Mouse (Mus musculus) olfactory bulb, adult 2 months (tissue): Measurements from ENCODE around the gene Chrm1. TPM values are rescaled to one million over a fixed set of nuclear protein-coding genes. Genes with fewer than 3 reads are reported as not detected.

Experiments used
- H3K27ac ChIP-seq: fragments of 200-500 bp; 2 replicates; pipeline ENCODE4 v1.5.1; 2012; ENCODE audit warnings: low read depth, low read length; ENCODE audit not compliant: insufficient read depth
- H3K4me1 ChIP-seq: fragments of 200-500 bp; 2 replicates; pipeline ENCODE4 v1.6.1; 2012; ENCODE audit warnings: low read length; ENCODE audit not compliant: control insufficient read depth, insufficient read depth
- H3K4me3 ChIP-seq: fragments of 200-500 bp; 2 replicates; pipeline ENCODE4 v1.5.1; 2012; ENCODE audit warnings: mild to moderate bottlenecking, low read depth, low read length, moderate library complexity; ENCODE audit not compliant: insufficient read depth
- CTCF ChIP-seq: fragments of 200-500 bp; IDR thresholded peaks from 2 replicates; pipeline ENCODE4 v1.5.1; 2012; ENCODE audit warnings: low read depth, mild to moderate bottlenecking, low read length, moderate library complexity; ENCODE audit not compliant: insufficient read depth
- POLR2A ChIP-seq: fragments of 200-500 bp; IDR thresholded peaks from 2 replicates; pipeline ENCODE4 v1.6.1; 2012; ENCODE audit warnings: mild to moderate bottlenecking, low read depth, low read length, moderate library complexity; ENCODE audit not compliant: insufficient read depth
- WGBS: fragments of 180-500 bp; shearing (Covaris S2); methylation state at CpG from one replicate; pipeline ENCODE4 v1.1.7; 2018; 5-methylcytosine and 5-hydroxymethylcytosine counted together
- polyA plus RNA-seq: library from polyadenylated mRNA; stranded (reverse); fragments of >200 nt; gene quantifications from 2 replicates; pipeline ENCODE4 v1.2.4, GENCODE M21; 2012; ENCODE audit warnings: low replicate concordance; ENCODE audit not compliant: missing spikeins, insufficient read depth, insufficient read length

The Chrm1 gene
- polyA plus RNA-seq, 1 experiment, result not detected

- TF ChIP-seq CTCF, result no peak
- TF ChIP-seq POLR2A, result no peak
- Histone ChIP-seq H3K27ac (no peak overlapping the region), H3K4me1 (peaks cover 3% of the 10 kb centered on the region), H3K4me3 (no peak overlapping the region)
Measured at GRCm38 (mm10) chr19:8655833-8656232, 7.8 kb upstream of the Chrm1 start.

DNA sequence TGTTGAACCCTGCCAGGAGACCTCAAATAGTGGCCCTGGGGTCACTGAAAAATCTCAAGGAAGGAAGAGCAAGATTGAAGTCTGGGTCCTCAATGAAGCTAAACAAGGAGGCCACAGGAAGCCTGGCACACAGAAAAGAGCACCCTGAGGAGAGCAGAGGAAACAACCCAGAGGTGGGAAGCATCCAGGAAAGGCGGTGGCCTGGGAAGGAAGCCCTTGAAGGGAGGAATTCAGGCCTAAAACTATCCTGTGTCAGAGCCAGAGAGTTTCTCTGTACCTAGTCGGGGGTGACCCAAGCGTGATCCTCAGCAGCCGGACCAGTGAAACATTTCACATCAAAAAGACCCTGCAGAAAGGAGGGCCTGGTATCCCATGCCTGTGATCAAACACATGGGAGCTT, 7.2 kb upstream of the Chrm1 start:
- no peak for TF ChIP-seq CTCF
- TF ChIP-seq POLR2A, result no peak
- 84% methylated on average over 4 of the region's 4 CpGs for WGBS
- Histone ChIP-seq H3K27ac (peak overlapping the region; percentile 15; the same call in 1 of the 2 replicates), H3K4me3 (no peak overlapping the region), H3K4me1 (peaks cover 6% of the 10 kb centered on the region)

GRCm38 (mm10) chr19:8661821-8662307, 1.7 kb upstream of the Chrm1 start:
- Histone ChIP-seq H3K4me3 (peak overlapping the region; percentile 52), H3K27ac (peak overlapping the region; percentile 98), H3K4me1 (peaks cover 34% of the 10 kb centered on the region)
- WGBS, result under 1% methylated on average over 35 of the region's 35 CpGs
- 0 out of 2 replicates have a peak, but pooled peaks have one; percentile 6 for TF ChIP-seq CTCF
- no peak for TF ChIP-seq POLR2A

- WGBS, result 2% methylated on average over 11 of the region's 11 CpGs
- peak overlapping the region; percentile 52 for H3K4me3 ChIP-seq
- TF ChIP-seq POLR2A, result no peak
- peak; percentile 55; the same call in 1 of the 2 replicates for TF ChIP-seq CTCF
- H3K4me1 ChIP-seq, result peaks cover 35% of the 10 kb centered on the region
- peak overlapping the region; percentile 98 for H3K27ac ChIP-seq
Measured at GRCm38 (mm10) chr19:8662337-8662736, 1.3 kb upstream of the Chrm1 start.

- Histone ChIP-seq H3K4me1 (peaks cover 36% of the 10 kb centered on the region), H3K27ac (peak overlapping the region; percentile 91), H3K4me3 (peak overlapping the region; percentile 64)
- 1% methylated on average over 10 of the region's 10 CpGs for WGBS
- TF ChIP-seq POLR2A, result peak; percentile 34; the same call in 1 of the 2 replicates
- TF ChIP-seq CTCF, result no peak
Measured at GRCm38 (mm10) chr19:8663911-8664421, 377 bp downstream of the Chrm1 start.

GRCm38 (mm10) chr19:8664859-8665258, 1.3 kb downstream of the Chrm1 start:
- H3K4me1 ChIP-seq, result peaks cover 36% of the 10 kb centered on the region
- peak overlapping the region; percentile 64 for H3K4me3 ChIP-seq
- TF ChIP-seq POLR2A (no peak), CTCF (no peak)
- peak overlapping the region; percentile 91 for H3K27ac ChIP-seq
- WGBS, result 35% methylated on average over 3 of the region's 3 CpGs

DNA sequence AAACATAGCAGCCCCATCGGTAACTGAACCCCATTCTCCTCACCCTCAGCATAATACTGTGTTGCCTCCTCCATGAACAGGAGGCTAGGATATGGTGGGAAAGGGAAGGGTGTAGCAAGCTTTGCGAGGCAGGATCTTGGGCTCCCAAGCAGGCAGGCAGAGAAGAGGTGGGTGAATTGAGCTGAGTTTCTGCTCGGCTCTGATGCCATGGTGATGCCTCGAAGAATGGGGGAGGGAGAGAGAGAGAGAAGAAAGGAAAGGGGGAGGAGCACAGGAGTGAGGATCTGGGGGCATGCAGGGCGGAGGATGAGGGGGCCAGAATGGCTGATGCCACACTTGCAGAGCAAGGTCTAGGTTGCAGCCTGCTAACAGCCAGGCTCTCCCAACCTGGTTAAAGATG, 2.2 kb downstream of the Chrm1 start:
- TF ChIP-seq CTCF (no peak), POLR2A (peak; percentile 27; the same call in 1 of the 2 replicates)
- H3K27ac ChIP-seq, result peak overlapping the region; percentile 91
- peaks cover 35% of the 10 kb centered on the region for H3K4me1 ChIP-seq
- H3K4me3 ChIP-seq, result peak overlapping the region; percentile 64
- WGBS, result 24% methylated on average over 5 of the region's 5 CpGs

GRCm38 (mm10) chr19:8672859-8673258, 9.3 kb downstream of the Chrm1 start:
- 79% methylated on average over 3 of the region's 3 CpGs for WGBS
- Histone ChIP-seq H3K4me3 (no peak overlapping the region), H3K4me1 (peaks cover 6% of the 10 kb centered on the region), H3K27ac (no peak overlapping the region)
- TF ChIP-seq CTCF (no peak), POLR2A (no peak)

DNA sequence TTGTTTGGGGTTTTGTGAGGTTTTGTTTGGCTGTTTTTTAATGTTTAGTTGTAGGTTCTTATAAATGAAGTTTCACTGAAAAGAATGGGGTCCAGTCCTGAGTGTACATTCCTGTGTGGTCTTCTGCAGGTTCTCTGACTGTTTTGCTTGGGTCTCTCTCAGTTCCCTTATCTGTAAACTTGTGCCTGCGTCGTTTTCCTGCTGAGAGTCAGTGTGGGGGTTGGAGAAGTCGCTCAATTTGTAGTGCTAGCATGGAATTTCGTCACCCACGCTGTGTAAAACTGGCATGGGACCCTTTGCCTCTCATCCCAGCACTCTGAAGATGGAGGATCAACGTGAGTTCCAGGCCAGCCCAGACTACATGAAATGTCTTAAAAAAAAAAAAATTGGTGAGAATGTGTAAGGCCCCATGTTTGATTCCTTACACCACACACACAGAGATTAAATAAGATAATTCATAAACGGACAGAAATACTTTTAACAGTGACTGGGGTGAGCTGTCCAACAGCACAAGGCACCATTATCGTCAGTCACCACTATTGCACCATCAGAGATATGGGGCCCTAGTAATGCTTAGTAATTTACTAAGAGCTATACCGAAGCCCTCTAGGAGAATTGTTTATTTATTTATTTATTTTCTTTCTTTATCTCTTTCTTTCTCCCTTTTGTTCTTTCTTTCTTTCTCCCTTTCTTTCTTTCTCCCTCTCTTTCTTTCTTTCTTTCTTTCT, 9.9 kb downstream of the Chrm1 start:
- H3K4me3 ChIP-seq, result no peak overlapping the region
- H3K27ac ChIP-seq, result no peak overlapping the region
- 48% methylated on average over 9 of the region's 9 CpGs for WGBS

More for the DNA sequence above, 9.9 kb downstream of the Chrm1 start:
- TF ChIP-seq POLR2A, result no peak
- no peak for TF ChIP-seq CTCF
- H3K4me1 ChIP-seq, result peaks cover 13% of the 10 kb centered on the region
